ENCODE assay signal across 19 mouse cellular contexts in genomic region chr7:44728082-44728975, GRCm38 (mm10). TPM values are rescaled to one million over a fixed set of nuclear protein-coding genes. Genes with fewer than 3 reads are reported as not detected.
"Had no signal": no experiment of that assay in that cellular context is flagged by ENCODE, and none has a peak within 500 bp of the region (broad histone marks: within the 10 kb centered on the region; RNA-seq: fewer than 3 reads in every experiment).

No protein-coding gene starts in this region.

- H3K4me1 ChIP-seq: intestine, embryonic 15.5 days; kidney, embryonic 15.5 days; liver, embryonic 12.5 days; neural tube, embryonic 15.5 days had no signal

- H3K27me3 ChIP-seq: intestine, embryonic 15.5 days; kidney, embryonic 15.5 days; limb, embryonic 15.5 days; neural tube, embryonic 15.5 days had no signal

- H3K27ac ChIP-seq: intestine, embryonic 15.5 days; kidney, embryonic 15.5 days; limb, embryonic 15.5 days; liver, embryonic 12.5 days; neural tube, embryonic 15.5 days; stomach, postnatal 0 days had no signal

- ATAC-seq: intestine, embryonic 15.5 days; liver, embryonic 12.5 days had no signal

- H3K4me3 ChIP-seq: intestine, embryonic 15.5 days; kidney, embryonic 15.5 days; limb, embryonic 15.5 days; liver, embryonic 12.5 days; myocyte; neural tube, embryonic 15.5 days had no signal

- DNase-seq: kidney, adult 2 months; kidney, postnatal 14 days; layer of hippocampus, adult 9-11 months; layer of hippocampus, postnatal 36 days; midbrain, embryonic 14.5 days; right cerebral cortex, adult 18-20 months; right cerebral cortex, postnatal 25 days; thymus, postnatal 4 days had no signal

- H3K4me2 ChIP-seq: intestine, embryonic 15.5 days; kidney, embryonic 15.5 days; limb, embryonic 15.5 days; liver, embryonic 12.5 days; neural tube, embryonic 15.5 days had no signal

- H3K9me3 ChIP-seq: intestine, embryonic 15.5 days; kidney, embryonic 15.5 days; limb, embryonic 15.5 days; liver, embryonic 12.5 days; neural tube, embryonic 15.5 days had no signal

- H3K36me3 ChIP-seq: intestine, embryonic 15.5 days had no signal

- H3K9ac ChIP-seq: intestine, embryonic 15.5 days; kidney, embryonic 15.5 days; limb, embryonic 15.5 days; liver, embryonic 12.5 days; neural tube, embryonic 15.5 days had no signal

RNA-seq across cellular contexts. Expression of gene Izumo2, which starts 19.8 kb away (rescaled TPM):
- polyA plus RNA-seq: intestine, embryonic 15.5 days; kidney, adult 2 months; kidney, embryonic 15.5 days; large intestine, adult 2 months; limb, embryonic 11.5 days; limb, embryonic 15.5 days; liver, embryonic 12.5 days; liver, embryonic 16.5 days; midbrain, embryonic 14.5 days; myocyte; neural tube, embryonic 11.5 days; neural tube, embryonic 15.5 days; stomach, postnatal 0 days had no signal
